Mouse (Mus musculus) spleen, adult 12 weeks (tissue): Measurements from ENCODE around the gene Suv39h2.

Experiments
- DNase-seq: peaks from one replicate; pipeline ENCODE4 v3.0.0; 2022; ENCODE audit warnings: low spot score

Suv39h2 gene

GRCm38 (mm10) chr2:3422548-3422947 lies 52.3 kb downstream of the Suv39h2 start, which contains the start of gene Meig1:
TSS of gene Meig1 (minus strand) at chr2:3422648.
- DNase-seq = no peak

- no peak for DNase-seq
Measured at GRCm38 (mm10) chr2:3420157-3420556, 54.7 kb downstream of the Suv39h2 start.

- peak; percentile 87 for DNase-seq
Measured at GRCm38 (mm10) chr2:3418883-3419431, 55.9 kb downstream of the Suv39h2 start.

- no peak for DNase-seq
Measured at GRCm38 (mm10) chr2:3415676-3416075, 59.2 kb downstream of the Suv39h2 start.

GRCm38 (mm10) chr2:3414241-3414640 lies 60.6 kb downstream of the Suv39h2 start:
- peak; percentile 23 for DNase-seq

GRCm38 (mm10) chr2:3407756-3408155 lies 67.1 kb downstream of the Suv39h2 start:
- no peak for DNase-seq

GRCm38 (mm10) chr2:3405981-3406380 lies 68.8 kb downstream of the Suv39h2 start:
- no peak for DNase-seq
